Mouse (Mus musculus) skeletal muscle tissue, adult 2 months (tissue): Measurements from ENCODE around the gene Nefh.

Experiments used
- DNase-seq: peaks from one replicate; pipeline ENCODE4 v3.0.0-alpha.2; 2012; ENCODE audit warnings: low read depth, low spot score

The Nefh gene

DNA sequence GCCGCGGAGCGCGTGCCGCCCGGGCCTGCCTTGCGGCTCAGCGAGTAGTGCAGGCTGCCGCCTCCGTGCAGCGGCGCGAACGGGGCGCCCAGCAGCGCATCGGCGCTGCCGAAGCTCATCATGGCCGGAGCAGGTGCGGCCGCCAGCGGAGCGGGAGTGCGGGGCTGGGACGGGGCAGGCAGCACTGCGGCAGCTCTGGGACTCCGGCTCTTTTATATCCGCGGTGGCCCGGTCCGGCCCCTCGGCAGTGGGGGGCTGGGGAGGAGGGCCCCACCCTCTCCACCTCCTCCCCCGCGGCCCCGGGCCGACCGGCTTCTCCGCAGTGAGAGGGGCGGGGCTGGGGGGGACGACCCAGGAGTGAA lies at the start of gene Nefh:
TSS of gene Nefh (minus strand) at position 252 of the 362 bp plus-strand sequence.
- no peak for DNase-seq

DNA sequence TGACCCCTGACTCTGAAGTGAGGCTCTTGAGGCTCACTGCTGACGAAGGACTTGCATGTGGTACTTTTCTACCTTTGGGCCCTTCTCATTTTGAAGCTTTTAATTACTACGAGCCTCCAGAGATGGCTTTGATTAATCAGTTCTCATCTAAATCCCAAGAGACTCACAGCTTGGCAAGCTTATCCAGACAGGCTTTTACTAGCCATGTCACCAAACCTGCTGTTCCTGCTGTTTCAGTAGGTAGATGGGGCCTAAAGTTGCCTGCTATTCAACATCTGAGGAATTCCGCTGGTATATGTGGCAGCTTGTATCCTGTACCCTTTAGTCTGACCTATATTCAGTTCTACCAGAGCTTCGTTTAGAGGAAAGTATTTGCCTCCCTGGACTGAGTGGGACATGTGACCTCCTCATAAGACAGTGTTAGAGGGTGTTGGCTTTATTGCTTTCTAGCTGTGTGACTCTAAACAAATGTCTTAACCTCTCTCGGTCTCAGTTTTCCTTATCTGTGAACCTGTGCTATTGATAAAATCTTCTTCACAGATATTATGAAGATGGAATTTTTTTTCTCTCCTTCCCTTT lies 48.8 kb upstream of the Nefh start:
- DNase-seq, result no peak

DNA sequence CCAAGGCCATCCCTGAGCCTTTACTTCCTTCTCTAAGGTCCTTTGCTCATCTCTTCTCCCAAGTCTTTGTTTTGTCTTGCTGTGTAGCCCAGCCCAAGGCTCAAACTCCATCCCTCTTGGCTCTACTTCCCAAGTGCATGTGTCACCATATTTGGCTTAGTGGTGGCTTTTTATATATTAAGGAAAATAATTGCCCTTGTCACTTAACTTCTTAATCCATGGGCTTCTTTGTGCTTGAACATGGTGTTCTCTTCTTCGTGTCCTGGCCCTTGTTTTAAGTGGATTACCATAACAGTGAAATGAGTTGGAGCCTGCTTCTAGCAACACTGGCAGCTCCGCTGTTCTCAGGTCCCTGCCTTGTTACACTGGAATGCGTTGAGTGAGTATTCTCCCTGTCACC lies 47.8 kb upstream of the Nefh start:
- DNase-seq, result no peak

DNA sequence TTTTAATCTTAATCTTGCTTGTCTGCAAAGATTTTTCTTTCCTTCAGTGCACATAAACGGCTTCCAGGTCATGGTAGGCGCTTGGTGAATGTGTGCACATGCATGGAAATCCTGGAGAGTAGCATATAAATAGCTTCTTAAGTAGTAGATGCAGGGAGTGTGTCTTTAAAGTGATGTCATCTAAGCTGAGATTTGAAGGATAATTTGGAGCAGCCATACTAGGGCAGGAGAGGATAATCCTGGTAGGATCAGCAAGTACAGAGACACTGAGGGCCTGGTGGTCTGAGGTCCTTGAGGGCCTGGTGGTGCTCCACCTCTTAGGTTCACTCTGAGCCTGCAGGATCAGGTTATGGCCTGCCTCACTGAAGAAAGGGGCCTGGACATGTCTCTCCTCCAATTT lies 44.6 kb upstream of the Nefh start:
- DNase-seq, result no peak

DNA sequence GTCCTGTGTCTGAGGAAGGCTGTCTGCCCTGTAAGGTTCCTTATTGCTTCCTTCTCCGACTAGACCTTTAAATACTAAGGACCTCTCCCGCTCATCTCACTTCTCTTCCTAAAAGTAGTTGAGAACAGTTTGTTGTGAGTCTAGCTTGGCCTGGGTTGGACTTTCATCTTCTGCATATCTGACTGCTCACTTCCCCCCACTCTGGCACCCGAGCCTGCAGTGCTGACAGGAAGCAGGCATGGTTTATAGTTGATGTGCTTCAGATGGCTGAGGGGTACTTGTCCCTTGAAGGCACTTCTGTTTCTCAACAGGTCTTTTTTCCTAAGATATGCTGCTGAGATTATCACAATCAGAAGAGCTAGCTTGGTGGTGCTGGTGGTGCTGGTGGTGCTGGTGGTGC lies 41.3 kb upstream of the Nefh start:
- DNase-seq, result peak; percentile 32

DNA sequence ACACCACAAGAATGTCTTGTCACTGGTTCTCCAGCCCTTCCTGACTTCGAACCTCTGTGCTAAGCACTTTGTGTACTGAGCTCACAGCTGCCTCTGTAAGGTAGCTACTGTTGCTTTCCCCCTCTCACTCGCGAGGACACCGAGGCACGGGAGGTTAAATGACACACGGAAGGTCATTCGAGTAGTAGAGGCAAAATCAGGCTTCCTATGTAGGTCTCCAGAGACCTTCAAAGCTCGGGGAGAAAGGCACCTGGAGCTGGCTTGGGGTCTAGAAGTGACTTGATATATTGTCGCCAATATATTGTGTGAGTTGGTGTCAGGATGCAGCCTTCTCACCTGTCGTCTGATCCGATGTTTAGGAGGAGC lies 39.6 kb upstream of the Nefh start:
- no peak for DNase-seq

DNA sequence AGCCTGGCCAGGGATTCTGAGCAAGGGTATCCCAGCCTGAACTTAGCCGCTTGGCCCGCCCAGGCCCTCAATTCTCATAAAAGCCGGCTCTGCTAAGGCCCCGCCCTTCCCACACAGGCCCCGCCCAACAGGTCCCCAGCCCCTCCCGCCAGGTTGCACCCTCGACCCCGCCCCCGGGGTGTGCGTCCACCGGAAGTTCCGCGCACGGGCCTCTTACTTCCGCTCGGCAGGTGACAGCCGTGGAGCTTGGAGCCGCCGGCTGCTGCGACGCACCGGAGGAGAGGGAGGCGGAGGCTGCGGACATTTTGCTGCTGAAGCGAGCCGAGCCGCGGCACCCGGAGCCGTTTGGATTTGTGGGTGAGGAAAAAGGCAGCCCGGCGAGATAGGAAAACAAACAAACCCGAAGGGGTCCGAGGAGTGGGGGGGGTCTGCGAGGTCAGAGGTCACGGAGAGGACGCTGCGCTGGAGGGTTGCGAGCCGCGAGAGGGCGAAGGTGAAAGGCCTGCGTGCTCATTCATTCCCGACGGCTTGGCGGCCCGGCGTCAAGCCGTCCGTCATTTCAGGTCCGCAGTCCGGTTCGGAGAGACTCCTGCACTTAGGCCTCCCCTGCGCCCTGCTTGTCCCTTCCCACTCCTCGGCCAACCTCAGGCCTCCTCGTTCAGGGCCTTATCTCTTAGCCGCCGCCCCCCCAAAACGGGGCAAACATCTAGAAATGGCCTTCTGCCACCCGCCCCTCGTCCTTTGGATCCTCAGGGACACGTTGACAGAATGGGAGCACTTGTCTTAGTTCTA lies 39.0 kb upstream of the Nefh start, which contains the start of gene Ap1b1:
TSS of gene Ap1b1 (plus strand) at position 130 of the 792 bp plus-strand sequence.
- DNase-seq, result peak; percentile 78

DNA sequence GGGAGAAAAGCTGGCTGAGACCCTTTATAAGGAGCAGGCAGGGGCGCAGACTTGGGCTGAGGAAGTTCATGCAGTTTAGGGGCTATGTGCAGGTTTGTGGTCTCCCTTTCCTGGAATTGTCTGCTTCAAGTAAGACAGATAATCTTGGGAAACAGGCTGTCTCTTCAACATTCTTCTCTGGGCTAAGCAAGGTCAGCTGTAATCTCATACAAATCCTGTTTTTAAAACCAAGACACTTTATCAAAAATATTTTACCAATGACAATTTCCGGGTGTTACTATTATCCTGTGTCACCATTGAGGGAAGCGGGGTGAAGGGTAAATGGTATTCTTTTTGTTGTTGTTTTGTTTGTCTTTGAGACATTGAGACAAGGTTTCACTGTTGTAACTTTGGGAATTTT lies 36.9 kb upstream of the Nefh start:
- DNase-seq, result no peak

DNA sequence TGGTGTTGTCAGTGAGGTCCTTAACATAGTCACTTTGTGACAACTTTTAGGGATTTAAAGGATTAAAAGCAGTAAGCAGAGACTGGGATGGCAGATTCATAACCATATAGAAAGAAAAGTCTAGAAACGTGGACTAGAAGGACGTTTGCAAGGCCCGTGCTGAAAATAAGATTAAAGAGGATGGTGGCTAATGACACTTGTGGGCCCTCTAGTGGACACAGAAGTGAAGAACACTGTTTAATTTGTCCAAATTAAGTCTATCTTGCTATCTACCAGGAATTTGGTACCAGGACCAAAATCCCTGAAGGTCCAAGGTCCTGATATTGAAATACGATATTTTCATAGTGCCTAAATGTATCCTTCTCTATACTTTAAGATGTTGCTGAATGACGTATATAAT lies 36.4 kb upstream of the Nefh start:
- no peak for DNase-seq

DNA sequence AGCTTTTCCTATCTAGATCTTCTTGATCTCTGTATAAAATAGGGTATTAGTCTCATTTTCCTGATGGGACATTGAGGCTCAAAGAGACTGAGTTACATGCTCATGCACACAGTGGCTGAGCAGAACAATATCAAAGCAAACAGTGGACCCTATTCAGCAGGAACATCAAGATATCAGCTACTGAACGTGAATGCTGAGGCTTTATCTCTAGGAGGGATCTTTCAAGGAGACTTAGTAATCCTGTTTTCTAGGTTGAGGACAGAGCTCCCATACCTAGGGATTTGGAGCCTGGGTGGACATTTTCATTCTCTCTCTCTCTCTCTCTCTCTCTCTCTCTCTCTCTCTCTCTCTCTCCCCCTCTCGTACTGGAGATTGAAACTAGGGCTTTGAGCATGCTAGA lies 35.7 kb upstream of the Nefh start:
- no peak for DNase-seq

DNA sequence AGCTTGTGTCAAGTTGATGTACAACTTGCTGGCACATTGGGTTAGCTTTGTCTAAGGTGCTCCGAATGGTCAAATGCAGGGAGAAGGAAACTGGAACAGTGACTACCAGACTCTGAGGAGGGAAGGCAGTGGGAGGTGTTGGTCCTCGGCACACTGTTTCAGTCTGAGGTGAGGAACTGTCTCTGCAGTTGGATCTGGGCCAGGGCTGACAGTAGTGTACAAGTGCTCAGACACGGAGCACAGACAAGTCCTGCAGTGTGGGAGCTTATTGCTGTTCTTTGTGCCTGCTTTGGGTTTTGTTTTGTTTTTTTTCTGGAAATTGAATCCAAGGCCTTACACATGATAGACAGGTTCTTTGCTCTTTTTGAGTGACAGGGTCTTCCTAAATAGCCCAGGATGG lies 35.1 kb upstream of the Nefh start:
- no peak for DNase-seq

DNA sequence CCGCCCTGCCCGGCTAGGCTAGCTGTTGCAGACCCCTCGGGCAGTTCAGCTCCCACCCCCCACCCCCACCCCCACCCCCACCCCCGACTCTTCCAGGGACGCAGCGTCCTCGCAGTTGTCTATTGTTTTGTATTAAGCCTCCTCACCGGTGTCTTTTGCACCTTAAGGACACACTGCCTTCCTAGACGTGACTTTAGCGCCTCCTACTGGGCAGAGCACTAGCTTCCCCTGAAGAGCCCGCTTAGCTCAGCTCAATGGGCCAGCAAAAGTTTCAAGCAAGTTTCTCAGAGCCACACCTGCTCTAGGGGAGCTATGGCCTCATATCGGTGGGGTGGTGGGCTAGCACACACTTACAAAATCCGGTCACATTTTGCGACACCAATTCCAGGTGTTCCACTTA lies 27.8 kb upstream of the Nefh start:
- peak; percentile 59 for DNase-seq

DNA sequence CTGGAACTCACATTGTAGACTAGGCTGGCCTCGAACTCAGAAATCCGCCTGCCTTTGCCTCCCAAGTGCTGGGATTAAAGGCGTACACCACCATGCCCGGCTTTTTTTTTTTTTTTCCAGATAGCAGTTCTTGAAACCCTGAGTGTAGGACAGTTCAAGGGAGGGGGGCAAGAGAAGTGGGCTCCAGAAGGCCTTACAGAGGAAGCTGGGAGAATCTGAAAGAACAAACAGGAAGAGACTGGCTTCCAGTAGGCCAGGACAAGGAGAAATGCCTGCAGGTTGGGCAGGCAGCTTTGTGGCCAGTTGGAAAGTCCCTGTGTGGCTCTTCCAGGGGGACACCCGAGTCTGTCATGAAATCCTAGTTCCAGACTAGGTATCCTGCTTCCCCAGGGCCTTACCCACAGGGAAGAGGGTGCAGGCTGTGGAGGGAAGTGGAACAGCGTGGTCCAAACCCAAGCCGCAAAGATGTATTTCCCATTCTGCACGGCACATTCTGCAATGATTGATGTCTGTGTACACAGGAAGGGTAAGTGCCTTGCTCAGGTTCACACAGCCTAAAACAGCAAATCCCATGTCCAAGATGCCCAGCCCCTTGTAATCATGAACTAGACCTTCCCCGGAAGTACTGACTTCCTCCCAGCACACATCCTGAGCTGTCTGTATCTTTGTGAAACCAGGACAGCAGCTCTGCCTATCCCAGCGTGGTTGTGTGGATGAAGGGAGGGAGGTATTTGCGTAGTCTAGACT lies 26.7 kb upstream of the Nefh start:
- no peak for DNase-seq

DNA sequence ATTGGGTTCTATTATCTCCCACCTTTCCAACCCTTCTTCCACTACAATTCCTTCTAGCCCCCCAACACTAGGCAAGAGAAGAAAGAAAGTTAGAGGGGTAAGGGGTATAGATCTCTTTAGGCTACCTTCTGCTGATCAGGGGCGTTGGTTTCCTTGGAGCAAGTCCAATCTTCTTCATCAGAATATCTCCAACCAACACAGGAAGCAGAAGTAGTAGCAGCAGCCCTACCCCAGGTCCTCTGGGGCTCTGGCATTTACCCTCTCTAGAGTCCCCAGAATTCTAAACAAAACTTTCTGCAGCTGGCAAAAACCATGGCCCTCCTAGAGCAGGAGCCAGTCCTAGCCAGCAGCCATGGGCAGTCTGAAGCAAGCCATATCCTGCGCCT lies 26.0 kb upstream of the Nefh start:
- no peak for DNase-seq

DNA sequence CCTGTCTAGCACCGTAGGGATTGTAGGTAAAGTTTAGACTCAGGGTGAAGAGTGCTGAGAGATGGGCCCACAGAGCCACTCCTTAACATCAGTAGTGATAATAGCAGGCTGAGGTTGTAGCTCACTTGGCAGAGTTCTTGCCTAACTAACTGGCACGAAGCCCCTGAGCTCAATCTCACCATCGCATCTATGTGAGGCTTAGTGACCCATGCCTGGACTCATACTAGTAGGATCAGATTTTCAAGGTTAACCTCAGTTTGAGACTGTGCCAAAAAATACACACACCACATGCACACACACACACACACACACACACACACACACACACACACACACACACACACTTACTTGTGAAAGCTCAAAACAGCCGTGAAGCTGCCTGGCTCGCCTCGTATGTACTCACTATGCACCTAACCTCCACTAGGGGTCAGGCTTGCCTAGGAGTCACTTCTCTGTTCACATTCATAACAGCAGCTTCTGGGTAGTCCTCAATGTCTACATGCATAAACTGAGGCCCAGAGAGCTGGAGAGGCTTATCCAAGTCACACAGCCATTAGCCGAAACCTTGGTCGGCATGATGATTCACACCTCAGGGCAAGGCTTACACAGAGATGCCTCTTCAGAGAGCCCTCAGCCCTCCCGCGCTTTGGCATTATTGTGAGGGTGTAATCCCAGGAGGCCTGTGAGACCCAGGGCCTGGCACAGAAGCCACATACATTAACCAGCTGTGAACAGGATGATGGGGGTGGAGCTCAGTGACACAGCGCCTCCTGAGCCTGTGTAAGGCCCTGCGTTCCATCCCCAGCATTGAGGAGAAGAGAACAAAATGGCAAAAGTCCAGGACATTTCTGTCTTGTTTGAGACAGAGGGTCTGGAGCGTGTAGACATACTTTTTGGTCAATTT lies 25.4 kb upstream of the Nefh start:
- DNase-seq, result peak; percentile 52

DNA sequence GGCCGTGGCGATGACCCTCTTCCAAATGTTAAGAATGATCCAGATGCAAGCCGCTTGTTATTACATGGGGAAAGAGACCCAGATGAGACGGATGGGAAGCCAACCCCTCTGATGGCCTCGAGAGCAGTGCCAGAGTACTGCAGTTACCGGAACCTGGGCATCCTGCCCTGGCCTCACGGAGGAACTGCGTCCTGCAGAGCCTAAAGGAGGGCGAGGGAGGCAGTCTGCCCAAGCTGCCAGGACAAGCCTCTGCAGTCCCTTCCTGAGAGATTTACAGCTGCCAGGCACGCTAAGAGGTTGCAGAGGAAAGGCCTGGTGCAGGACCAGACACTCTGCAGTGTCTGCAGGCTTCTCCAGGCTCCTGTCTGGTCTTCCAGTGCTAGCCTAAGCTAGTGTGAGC lies 20.5 kb upstream of the Nefh start:
- DNase-seq, result no peak

DNA sequence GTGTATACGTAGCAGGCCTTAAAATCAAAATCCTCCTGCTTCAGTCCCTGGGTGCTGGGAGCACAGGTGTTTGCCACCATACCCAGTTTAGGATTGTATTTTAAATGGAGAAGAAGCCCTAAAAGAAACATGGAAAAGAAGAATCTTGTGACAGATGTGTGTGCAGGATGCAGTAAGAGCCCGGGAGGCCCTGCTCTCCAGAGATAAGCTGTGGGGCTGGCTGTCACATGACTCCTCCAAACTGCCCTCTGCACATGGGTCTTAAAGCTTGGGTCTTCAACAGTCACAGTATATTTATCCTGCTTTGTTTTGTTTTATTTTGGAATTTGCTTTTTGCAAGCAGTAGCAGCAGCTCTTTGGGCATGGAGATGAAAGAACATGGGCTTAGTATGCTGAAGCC lies 19.7 kb upstream of the Nefh start:
- DNase-seq, result no peak

DNA sequence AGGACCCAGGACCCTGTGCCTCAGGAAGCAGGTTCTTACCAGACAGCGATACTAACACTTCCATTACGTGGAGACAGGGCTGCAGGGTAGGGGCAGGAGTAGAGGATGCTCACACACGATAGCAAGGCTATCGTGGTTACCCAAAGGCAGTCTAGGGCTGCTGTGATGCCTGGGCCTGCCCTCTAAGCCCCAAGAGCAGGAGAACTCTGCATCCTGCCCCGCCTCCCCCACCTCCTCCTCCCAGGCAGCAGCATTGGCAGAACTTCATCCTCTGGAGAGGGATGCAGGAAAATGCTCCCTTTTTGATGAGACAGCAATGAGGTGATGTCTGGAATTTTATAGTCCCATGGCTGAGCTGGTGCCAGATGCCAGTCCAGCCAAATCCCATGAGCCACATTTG lies 19.0 kb upstream of the Nefh start:
- DNase-seq, result no peak

DNA sequence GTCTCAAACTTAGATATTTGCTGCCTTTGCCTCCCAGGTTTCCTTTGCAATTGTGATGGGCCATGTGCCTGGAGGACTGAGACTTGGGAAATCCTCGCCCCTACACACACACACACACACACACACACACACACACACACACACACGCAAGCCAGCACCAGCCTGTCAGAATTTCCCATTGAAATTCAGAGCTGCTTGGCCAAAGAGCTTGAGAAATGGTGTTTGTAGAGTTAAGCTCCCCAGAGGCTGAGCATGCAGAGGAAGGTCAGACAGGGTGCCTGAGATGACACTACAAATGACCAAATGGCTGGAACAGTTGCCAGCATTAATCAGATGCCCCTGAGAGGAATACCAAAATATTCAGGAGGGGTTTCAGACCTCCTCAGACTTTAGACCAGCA lies 18.5 kb upstream of the Nefh start:
- no peak for DNase-seq

DNA sequence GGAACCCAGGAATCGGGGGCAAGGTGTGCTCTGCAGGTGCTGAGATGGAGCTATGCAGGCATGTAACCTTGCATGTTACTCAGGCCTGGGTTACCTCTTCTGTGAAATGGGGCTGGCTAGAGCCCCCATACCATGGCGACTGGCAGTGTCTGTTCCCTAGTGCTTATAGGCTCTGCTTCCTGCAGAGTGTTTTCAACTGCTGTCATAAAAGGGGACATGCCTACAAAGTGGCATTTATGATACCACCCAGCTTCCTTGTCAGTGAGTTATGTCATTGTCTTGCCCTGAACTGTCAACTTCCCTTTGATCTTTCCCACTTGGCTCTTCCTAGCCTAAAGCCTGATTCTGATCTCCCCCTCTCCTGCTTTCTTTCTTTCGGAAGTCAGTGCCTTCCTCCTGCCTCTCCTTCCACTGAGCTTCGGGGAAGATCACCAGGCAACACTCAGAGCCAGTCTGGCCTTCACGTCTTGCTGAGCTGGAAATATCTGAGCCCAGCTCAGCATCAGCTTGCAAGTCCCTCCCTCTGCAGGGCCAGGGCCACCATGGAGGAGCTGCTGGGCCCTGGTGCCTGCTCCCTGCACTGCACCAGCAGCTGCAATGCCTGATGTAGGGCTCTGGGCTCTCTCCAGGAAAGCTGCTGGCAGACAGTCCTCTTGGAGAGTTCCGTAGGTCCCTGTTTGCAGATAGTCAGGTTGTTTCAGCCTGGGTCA lies 15.4 kb upstream of the Nefh start:
- DNase-seq, result no peak

DNA sequence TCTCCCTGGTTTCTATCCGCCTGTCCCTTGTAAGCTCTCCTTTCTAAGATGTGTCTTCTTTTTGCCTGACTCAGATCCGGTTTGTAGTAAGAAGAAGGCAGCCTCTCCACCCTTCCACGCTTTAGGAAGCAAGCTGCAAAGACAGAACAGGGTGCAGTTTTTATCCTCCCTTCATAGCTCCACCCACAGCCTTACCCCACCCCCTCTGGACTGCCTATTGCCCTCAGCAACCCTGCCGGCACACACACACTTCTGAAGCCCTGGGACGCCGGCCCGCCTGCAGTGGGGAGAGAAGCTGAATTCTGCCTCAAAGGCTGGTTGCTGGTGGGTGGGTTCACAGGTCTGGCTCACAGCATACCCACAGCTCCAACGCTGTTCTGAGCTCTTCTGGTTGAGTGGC lies 6.1 kb upstream of the Nefh start:
- DNase-seq, result no peak
